Mouse (Mus musculus) gastrocnemius, postnatal 36 days (tissue): ENCODE results near the gene Olfr1262. TPM values are rescaled to one million over a fixed set of nuclear protein-coding genes. Genes with fewer than 3 reads are reported as not detected.

Source experiments
- DNase-seq, 2 experiments: peaks; one replicate each; pipeline ENCODE4 v3.0.0; 2022
- intact Hi-C: fragments of 180-260 bp; cut with DNase I; formaldehyde crosslinking; loops from one replicate; pipeline ENCODE4 v1.15.1; 2025
- long read RNA-seq, 2 experiments: library from polyadenylated mRNA; stranded (forward); transcript quantifications; one replicate each; pipeline ENCODE4 v2.0.0; 2021
- total RNA-seq, 2 experiments: library from RNA; stranded (reverse); gene quantifications; 2 replicates each; pipeline ENCODE4 v1.2.3; 2021

Olfr1262 gene
- not detected for total RNA-seq
- long read RNA-seq, experiment 1 = 0 reads
- long read RNA-seq, experiment 2 = 0 reads

DNA sequence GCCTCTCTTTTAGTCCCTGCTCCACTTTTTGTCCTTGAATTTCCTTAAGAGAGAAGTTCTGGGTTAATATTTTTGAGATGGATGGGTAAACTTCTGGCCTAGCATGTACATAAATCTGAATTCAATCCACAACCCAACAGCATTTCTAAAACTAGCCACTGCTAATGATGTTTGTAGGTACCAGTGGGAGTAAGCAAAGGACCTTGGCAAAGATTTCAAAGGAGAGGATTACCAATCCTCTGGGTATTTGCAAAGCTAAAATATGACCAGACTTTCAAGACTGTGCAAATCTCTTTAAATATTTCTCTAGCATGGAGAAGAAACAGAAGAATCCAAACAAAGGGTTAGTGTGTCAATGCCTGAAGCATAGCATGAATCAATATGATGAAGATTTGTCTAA is at the start of gene Olfr1262:
Gene Olfr1262, plus strand, starts transcription at position 301 of the 400 bp plus-strand sequence.
- intact Hi-C loops = no loop called here
- DNase-seq = no peak

DNA sequence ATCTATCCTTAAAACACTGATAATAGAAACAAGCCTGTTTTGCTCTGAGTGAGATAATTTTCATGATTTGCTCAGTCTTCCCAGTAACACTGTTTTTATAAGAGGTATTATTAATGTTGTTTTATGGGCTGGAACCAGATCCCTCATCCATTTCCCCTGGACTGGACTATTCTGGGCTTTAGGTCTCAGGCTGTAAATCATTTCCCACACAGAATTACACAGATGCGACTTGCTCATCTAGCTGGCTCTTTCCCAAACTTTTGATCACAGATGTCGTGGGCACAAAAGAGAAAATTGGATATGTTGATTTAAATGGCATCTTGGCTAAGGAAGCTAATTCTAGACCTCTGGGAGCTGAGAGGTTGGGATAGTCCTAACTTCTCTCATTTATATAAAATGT is 25.8 kb upstream of the Olfr1262 start, which contains the start of gene Olfr1260:
Gene Olfr1260, plus strand, starts transcription at position 157 of the 400 bp plus-strand sequence.
- intact Hi-C loops = no loop called here
- no peak for DNase-seq

DNA sequence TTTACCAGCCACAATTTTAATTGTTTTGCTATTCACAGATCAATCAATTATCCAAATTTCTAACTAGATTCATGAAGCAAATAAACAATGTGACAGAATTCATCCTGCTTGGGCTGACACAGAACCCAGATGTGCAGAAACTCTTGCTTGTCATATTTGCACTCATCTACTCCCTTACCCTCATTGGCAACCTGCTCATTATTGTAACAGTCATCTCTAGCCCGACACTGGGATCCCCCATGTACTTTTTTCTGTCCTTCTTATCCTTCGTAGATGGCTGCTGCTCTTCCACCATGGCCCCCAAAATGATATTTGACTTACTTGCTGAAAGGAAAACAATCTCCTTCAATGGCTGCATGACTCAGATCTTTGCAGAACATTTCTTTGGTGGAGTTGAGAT is 22.2 kb upstream of the Olfr1262 start:
- DNase-seq = no peak
- intact Hi-C loops = no loop called here

DNA sequence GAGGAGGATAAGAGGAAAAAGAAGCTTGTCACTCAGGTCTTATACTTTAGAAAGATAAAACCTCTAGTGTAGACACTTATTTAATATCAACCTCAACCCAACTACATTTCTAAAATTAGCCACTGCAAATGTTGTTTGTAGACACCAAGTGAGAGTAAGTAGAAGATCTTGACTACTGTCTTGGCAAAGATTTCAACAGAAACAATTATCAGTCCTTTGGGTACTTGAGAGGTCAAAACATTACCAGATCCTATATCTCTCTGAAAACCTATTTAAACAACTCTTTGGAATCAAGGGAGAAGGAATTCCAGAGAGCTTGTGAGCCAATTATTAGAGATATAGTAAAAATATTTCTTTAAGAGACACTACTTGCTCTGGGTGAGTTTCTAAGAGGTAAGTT is 9.0 kb upstream of the Olfr1262 start, which contains the start of gene Olfr1261:
Gene Olfr1261, plus strand, starts transcription at position 301 of the 400 bp plus-strand sequence.
- DNase-seq = no peak
- intact Hi-C loops = no loop called here

DNA sequence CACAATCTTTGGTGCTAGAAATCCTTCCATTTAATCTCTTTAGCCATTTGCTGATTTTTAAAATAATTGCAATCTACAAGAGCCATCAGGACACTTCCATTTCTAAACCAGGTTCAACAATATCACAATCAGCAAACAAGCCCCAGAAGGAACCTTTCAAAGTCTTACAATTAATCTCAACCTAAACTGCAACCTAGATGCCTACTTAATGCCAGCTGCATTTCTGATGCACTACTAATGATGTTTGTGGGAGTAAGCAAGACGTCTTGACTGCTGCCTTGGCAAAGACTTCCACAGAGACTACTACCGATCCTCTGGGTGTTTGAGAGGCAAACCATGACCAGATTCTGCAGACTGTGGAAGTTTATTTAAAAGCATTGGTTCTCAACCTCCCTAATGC is 11.9 kb downstream of the Olfr1262 start, which contains the start of gene Olfr1263:
Gene Olfr1263, plus strand, starts transcription at position 301 of the 400 bp plus-strand sequence.
- intact Hi-C loops = no loop called here
- DNase-seq = no peak

DNA sequence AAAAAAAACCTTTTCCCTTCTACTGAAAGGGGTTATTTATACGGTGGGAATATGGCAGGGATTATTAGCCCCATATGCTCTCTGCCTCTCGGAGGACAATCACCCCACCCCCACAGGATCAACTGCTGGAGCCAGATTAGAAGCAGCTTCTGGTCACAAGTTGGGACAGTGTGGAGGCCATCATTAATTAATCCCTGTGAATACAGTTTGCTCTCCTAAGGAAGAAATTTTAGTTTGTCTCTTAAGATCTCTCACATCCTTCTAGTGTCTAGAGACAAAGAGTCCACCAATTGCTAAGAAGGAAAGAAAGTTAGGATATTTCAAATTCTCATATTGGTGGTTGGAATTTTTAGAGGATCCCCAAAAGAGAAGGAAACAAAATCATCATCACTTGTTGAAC is 25.5 kb downstream of the Olfr1262 start, which contains the start of gene Olfr1264:
Gene Olfr1264, minus strand, starts transcription at position 101 of the 400 bp plus-strand sequence.
- no peak for DNase-seq
- intact Hi-C loops = no loop called here

DNA sequence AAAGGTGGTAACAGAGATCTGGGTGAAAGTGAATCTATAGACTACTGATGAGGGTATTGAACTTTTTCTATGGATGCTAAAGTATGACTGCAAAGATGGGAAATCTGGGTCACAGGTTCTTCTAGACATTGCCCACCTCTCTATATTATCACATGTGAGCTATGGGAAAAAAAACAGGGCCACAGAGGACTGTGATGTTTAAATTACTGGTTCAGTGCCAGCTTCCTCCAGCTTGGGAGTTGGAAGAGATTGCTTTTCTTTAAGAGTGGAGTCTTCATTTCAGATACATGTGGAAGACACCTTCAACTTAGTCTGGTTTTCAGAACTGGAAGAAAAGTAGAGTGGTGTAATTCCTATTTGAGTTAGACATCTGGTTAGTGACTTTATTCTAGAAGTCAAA is 35.1 kb downstream of the Olfr1262 start, which contains the start of gene Olfr1265:
Gene Olfr1265, plus strand, starts transcription at position 301 of the 400 bp plus-strand sequence.
- no peak for DNase-seq
- intact Hi-C loops = no loop called here

Other genes starting within 250 kb of the Olfr1262 start
- gene Olfr1253, start 243.1 kb upstream of the Olfr1262 start, total RNA-seq = not detected
- not detected for gene Olfr1254, start 206.5 kb upstream of the Olfr1262 start, total RNA-seq
- gene Olfr1255, start 188.1 kb upstream of the Olfr1262 start, total RNA-seq = not detected
- not detected for gene Olfr1256, start 158.6 kb upstream of the Olfr1262 start, total RNA-seq
- gene Olfr48, start 151.9 kb upstream of the Olfr1262 start, total RNA-seq = not detected
- gene Olfr1257, start 121.7 kb upstream of the Olfr1262 start, total RNA-seq = not detected
- not detected for gene Olfr1258, start 72.8 kb upstream of the Olfr1262 start, total RNA-seq
- not detected for gene Olfr1259, start 51.5 kb upstream of the Olfr1262 start, total RNA-seq
- gene Olfr1260, start 25.8 kb upstream of the Olfr1262 start, total RNA-seq = not detected
- gene Olfr1261, start 8.9 kb upstream of the Olfr1262 start, total RNA-seq = not detected
- gene Olfr1263, start 12.0 kb downstream of the Olfr1262 start, total RNA-seq = not detected
- not detected for gene Olfr1264, start 25.4 kb downstream of the Olfr1262 start, total RNA-seq
- gene Olfr1265, start 35.2 kb downstream of the Olfr1262 start, total RNA-seq = not detected
- not detected for gene Olfr140, start 63.4 kb downstream of the Olfr1262 start, total RNA-seq
- gene Olfr1269, start 121.3 kb downstream of the Olfr1262 start, total RNA-seq = not detected
- not detected for gene Olfr32, start 142.2 kb downstream of the Olfr1262 start, total RNA-seq
- gene Olfr1270, start 152.9 kb downstream of the Olfr1262 start, total RNA-seq = not detected
- gene Olfr1506, start 224.3 kb downstream of the Olfr1262 start, total RNA-seq = not detected